Mouse (Mus musculus) sigmoid colon, adult 10 weeks (tissue): Measurements from ENCODE around the gene Kif17. TPM values are rescaled to one million over a fixed set of nuclear protein-coding genes. Genes with fewer than 3 reads are reported as not detected.

Source experiments
- polyA plus RNA-seq: library from polyadenylated mRNA; stranded (reverse); fragments of 350-450 nt; fragmentation: Illumina TruSeq; extraction: RNeasy Lipid Tissue Mini Kit (QIAGEN cat#74804); gene quantifications from one replicate; pipeline ENCODE4 v1.2.3, GENCODE M21; 2014; ENCODE audit warnings: low read depth, low replicate concordance

Kif17 gene
- polyA plus RNA-seq: not detected

DNA sequence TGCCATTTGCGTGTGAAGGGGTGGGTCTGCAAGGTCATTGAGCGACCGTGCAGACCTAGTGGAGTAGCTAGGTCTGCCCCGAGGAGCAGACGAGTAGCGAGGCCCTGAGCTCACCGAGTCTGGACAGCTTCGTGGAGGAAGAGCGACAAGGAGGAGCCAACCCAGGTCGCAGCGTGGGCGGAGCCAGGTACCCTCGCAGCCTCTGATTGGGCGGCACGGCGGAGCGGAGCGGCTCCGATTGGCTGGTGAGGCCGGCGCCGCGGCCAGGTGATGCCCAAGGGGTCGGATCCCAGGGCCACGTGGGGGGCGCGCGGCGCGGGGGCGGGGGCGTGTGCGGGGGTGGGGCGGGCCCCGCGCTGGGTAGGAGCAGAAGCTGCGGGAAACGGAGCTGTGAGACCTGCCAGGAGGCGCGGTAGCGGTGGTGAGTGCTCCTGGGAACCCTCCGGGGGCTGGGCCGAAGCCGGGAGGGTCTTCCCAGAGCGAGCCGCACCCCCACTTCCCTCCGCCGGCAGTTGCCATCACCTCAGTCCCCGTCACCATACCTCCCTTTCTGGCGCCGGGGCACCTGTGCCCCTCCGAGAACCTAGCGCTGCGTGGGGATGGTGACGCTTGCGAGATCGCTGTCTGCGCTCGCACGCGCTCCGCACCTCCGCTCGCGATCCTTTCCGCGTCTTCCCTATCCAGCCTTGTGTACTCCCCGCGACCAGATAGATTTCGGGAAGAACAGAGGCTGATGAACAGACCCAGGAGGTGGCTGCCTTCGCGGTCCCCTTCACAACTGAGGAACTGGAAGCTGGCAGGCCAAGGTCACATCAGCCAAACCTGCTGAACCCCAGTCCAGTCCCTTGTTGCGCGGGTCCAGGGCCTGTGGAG is at the start of gene Kif17, which contains the start of gene Sh2d5:
Gene Kif17 (plus strand): TSS at position 348 of the 873 bp plus-strand sequence.
Gene Sh2d5 (plus strand): TSS at position 316 of the 873 bp plus-strand sequence.

GRCm38 (mm10) chr4:138216200-138216890 is 33.9 kb upstream of the Kif17 start, which contains the start of gene Hp1bp3:
Gene Hp1bp3 (plus strand): TSS chr4:138216296.

DNA sequence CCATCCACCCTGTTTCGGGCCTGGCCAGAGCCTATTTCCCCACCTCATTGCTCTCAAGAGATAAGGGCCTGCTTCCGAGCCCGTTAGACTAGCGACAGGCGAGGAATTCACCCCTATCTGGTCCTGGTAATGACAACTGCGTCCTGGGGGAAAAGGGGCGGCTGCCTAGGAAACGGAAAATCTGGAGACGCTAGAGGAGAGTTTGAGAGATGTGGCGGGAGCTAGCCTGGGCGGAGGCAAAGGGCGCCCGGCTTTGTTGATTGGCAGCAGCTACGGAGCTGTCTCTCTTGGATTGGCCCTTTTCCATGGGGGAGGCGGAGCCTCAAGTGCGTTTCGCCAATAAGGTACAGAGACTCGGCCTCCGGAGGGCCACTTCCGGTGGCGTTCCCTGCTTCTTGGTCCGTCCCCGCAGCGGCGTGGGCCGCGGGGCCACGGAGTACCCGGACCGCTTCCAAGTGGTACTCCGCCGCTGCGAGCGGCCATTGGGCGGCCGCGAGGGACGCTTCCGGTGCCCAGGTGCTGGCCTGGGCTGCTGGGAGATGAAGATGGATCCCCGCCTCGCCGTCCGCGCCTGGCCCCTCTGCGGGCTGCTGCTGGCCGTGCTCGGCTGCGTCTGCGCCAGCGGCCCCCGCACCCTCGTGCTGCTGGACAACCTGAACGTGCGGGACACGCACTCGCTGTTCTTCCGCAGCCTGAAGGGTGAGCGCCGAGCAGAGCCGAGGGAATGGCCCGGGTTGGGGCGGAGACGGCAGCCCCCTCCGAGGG is 54.3 kb downstream of the Kif17 start, which contains the start of gene Ddost:
Gene Ddost (plus strand): TSS at position 391 of the 765 bp plus-strand sequence.

GRCm38 (mm10) chr4:138326077-138326695 is 76.0 kb downstream of the Kif17 start, which contains the start of gene Pink1:
Gene Pink1 (minus strand): TSS chr4:138326307.

Other genes with a start within 250 kb of the Kif17 start
- gene Hp1bp3, start 34.1 kb upstream of the Kif17 start, polyA plus RNA-seq: 119 TPM
- gene Sh2d5, start within 50 bp of the Kif17 start, polyA plus RNA-seq: 0.28 TPM
- gene Ddost, start 54.3 kb downstream of the Kif17 start, polyA plus RNA-seq: 22.2 TPM
- 44.5 TPM for gene Pink1, start 75.9 kb downstream of the Kif17 start, polyA plus RNA-seq
- not detected for gene Cda, start 117.6 kb downstream of the Kif17 start, polyA plus RNA-seq
- not detected for gene Fam43b, start 146.1 kb downstream of the Kif17 start, polyA plus RNA-seq
- 6.3 TPM for gene Mul1, start 184.2 kb downstream of the Kif17 start, polyA plus RNA-seq
- gene Camk2n1, start 203.9 kb downstream of the Kif17 start, polyA plus RNA-seq: 60.9 TPM